Mouse (Mus musculus): ENCODE data around the gene Cx3cr1.

GRCm38 (mm10) chr9:119980770-119981182 lies 88.9 kb downstream of the Cx3cr1 start:
- TF ChIP-seq GATA1 (IDR thresholded peaks at IDR 0.05; ENCODE audit: low read length) (no peak), TAL1 (IDR thresholded peaks at IDR 0.05; ENCODE audit: low read length) (no peak)
